Mouse (Mus musculus): ENCODE measurements around the gene Cdkl5.
"Not testable (repeated sequence)": the region's sequence is repeated elsewhere in the genome, so short reads cannot be mapped to it uniquely, and the experiment has no call there.

Cdkl5 gene

DNA sequence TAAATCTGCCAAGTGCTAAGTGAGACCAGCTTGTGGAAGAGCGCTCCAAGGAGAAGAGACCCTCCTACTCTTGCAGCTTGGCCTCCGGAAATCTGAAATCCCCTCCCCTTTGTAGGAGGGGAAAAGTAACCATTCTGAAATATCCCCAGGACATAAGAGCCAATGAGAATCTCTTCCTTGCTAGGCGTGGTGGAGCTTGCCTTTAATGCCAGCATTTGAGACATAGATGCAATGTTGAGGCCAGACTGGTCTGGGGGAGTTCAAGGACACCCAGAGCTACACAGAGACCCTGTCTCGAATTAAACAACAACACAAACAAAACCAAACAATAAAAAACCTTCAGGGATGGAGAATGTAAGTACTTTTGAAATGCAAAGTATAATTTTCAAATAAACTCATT, 87.6 kb downstream of the Cdkl5 start, which contains the start of gene Gja6:
TSS of gene Gja6 (minus strand) at position 101 of the 400 bp plus-strand sequence.
- peak; percentile 1 for DNase-seq (ENCODE audit: low read depth, low spot score)

GRCm38 (mm10) chrX:160906477-160906876, 88.0 kb downstream of the Cdkl5 start:
- DNase-seq (ENCODE audit: low read depth, low spot score) = no peak

- no peak for DNase-seq (ENCODE audit: low read depth, low spot score)
Measured at GRCm38 (mm10) chrX:160905913-160906312, 88.6 kb downstream of the Cdkl5 start.

DNA sequence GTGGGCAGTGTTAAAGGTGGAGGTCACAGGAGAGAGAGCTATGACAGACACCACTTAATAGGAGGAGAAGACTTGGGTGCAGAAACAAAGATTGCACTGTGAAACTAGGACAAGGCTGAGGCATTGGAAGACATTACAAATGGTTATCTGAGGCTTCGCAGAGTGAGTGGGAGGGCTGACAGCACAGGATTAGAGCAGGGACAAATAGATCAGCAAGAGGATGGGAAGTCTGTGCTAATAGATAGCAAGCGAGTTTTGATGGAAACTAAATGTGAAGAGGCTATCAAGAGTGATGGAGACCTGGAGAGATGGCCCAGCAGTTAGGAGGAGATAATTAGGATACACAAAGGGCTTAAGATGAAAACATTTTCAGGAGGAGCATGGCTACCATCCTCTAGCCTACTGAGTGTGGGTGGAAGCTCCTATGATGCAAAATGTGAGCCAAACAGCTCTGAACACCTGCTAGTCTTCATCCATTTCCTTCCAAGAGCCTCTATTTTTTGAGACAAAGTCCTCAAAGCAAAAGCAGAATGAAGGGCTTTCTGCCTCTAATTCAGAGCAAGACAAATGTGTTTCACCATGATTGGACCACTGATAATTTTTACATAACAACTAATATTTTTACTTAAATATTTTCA, 89.3 kb downstream of the Cdkl5 start:
- no peak for DNase-seq (ENCODE audit: low read depth, low spot score)

DNA sequence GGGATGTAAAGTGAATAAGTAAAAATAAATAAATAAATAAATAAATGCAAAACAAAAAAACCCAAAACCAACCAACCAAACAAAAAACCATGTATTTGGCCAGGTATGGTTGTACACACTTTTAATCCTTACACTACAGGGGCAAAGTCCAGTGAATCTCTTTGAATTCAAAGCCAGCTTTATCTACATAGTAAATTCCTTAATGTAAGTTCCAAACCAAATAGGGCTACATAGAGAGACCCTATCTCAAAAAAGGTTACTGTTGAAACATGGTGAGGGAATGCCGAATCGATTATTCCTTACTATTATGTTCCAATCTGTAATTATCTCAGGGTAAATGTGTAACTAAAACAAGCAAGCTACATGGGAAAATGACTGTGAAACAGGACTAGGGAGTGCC, 93.4 kb downstream of the Cdkl5 start:
- no peak for DNase-seq (ENCODE audit: low read depth, low spot score)

DNA sequence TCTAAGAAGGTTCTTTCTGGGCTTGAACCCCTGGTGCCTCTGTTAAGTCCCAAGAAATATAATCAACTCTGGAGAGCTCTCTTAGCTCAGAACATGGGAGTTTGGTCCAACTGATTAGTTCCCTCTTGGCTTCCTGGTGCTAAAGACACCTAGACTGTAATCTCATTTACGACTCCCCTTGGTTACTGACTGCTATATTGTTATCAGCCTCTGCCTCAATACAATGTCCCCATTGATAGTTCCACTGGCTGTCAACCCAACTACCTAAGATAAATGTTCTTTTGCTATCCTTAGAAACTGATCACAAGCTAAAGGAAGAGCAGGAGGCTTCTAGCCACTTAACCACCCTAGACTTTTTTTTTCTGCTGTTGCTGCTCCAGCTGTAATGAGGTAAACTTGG, 102.4 kb downstream of the Cdkl5 start:
- DNase-seq (ENCODE audit: low read depth, low spot score) = no peak

DNA sequence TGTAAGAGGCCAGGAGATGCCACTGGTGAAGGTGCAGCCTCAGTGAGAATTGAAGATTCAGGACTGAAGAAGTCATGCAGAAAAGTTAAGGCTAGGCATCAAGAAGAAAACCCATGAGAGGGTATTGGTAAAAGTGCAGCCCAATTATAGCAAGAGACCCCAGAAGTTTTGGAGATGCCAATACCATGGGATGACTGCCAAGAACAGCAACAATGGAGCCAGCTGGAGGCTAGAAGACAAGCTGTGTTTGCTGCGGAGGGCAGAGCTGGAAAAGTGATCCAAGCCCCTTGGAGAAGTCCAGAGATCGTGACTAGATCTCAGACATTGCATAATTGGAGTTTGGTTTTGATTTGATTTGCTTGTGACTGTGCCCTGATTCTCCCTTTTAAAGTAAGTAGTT, 108.2 kb downstream of the Cdkl5 start:
- DNase-seq (ENCODE audit: low read depth, low spot score) = no peak

- DNase-seq (ENCODE audit: low read depth, low spot score) = no peak
Measured at GRCm38 (mm10) chrX:160866576-160866975, 127.9 kb downstream of the Cdkl5 start.

- DNase-seq (ENCODE audit: low read depth, low spot score) = no peak
Measured at GRCm38 (mm10) chrX:160865022-160865421, 129.5 kb downstream of the Cdkl5 start.

GRCm38 (mm10) chrX:160863689-160864383, 130.7 kb downstream of the Cdkl5 start:
- DNase-seq (ENCODE audit: low read depth, low spot score) = no peak

- no peak for DNase-seq (ENCODE audit: low read depth, low spot score)
Measured at GRCm38 (mm10) chrX:160808226-160808625, 186.3 kb downstream of the Cdkl5 start.

GRCm38 (mm10) chrX:160804409-160805150, 189.9 kb downstream of the Cdkl5 start:
- DNase-seq (ENCODE audit: low read depth, low spot score) = no peak

GRCm38 (mm10) chrX:160794920-160795319, 199.6 kb downstream of the Cdkl5 start:
- no peak for DNase-seq (ENCODE audit: low read depth, low spot score)

DNA sequence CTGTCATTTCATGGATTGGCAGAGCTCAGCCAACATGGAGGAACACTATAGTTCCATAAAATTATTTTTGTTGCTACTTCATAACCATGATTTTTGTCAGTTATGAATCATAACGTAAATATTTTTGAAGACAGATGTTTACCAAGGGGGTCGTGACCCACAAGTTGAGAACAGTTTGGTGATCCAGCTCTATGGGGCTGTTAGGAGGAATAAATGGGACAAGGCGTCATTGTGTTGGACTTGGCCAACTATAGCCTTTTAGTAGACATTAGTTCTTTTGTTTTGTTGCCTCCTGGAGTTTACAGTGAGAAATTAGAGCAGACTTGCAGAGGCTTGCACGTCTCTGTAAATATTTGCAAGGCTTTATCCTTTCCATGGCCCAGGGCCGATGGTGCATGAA, 212.2 kb downstream of the Cdkl5 start:
- DNase-seq (ENCODE audit: low read depth, low spot score) = no peak

DNA sequence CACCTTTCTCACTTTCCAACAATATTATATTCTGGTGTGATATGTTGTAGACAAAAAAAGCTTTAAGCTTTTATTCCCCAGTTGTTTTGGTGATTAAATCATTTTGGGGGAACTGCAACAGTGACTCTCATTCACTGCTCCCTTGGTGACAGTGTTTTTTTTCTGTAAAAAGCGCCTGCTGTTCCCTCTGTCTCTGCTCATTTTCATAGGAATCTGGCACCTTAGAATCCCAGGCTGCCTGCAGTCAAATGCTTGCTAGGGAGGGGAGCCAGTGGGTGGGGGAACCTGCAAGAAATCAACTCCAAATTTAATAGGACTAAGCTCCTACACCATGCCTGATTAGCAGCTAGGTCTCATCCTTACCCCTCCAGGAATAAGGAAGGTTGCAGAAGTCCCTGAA, 221.5 kb downstream of the Cdkl5 start:
- DNase-seq (ENCODE audit: low read depth, low spot score) = no peak

DNA sequence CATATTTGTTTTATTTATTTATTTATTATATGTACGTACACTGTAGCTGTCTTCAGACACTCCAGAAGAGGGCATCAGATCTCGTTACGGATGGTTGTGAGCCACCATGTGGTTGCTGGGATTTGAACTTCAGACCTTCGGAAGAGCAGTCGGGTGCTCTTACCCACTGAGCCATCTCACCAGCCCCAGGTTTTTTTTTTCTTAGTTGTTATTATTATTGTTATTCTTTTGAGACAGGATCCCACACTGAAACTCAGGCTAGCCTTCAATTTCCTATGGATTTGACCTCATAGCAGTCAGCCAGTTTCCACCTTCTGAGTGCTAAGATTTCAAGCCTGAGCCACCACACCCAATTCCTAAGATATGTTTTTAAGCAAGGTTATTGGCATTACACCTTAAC, 224.9 kb downstream of the Cdkl5 start:
- not testable (repeated sequence) for DNase-seq (ENCODE audit: low read depth, low spot score)

DNA sequence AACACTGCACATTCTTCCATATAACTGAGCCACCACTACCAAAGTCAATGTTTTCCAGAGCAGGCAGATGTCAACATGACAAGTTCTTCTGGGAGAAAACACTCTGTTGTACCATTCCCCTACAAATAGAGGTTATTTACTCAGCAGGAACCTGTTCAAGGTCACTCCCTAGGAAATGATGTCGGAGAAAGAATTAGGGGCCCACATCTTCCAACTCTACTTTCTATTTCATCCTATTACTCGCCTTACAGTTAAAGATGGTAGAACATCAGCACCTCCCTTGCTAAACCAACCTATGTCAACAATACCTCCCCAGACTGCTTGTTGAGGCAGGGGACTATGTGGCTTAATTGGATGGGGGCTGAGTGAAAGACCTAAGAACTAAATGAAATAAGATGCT, 226.8 kb downstream of the Cdkl5 start, which contains the start of gene Rs1:
TSS of gene Rs1 (plus strand) at position 301 of the 400 bp plus-strand sequence.
- no peak for DNase-seq (ENCODE audit: low read depth, low spot score)

- peak; percentile 32 for DNase-seq (ENCODE audit: low read depth, low spot score)
Measured at GRCm38 (mm10) chrX:160766233-160766616, 228.3 kb downstream of the Cdkl5 start.

DNA sequence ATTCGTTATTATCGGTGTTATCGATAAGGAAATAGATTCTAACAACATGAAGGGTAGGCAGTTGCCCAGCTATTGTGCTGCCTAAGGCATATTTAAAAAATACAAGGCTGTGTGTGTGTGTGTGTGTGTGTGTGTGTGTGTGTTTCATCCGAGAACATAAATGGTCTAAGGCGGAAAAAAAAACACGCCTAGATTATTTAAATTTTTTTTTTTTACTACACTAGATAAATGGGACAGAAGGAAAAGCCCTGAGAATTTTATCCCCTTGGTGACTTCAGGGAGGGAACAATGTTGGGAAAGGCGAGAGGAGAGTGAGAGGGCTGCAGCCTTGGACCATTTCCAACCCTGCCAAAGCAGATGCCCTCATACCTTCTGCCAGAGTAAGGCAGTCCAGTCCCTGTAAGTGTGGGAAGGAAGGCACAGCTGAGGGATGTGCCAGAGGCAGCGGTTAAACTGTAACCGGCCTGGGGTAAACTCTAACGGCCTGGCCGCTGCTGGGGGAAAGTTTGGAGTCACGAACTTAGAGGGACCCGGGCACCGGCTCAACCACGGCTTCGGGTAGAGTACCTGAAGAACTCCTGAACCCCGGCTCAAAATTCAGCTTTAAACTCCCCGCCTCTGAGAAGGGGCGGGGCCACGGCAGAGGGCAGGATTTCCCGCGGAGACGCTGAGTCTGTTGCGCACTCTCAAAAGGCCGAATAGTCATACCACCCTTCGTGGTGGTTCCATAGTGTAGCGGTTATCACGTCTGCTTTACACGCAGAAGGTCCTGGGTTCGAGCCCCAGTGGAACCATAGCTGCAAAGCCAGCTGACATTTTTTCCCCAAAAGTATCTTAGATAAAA, 228.9 kb downstream of the Cdkl5 start:
- peak; percentile 73 for DNase-seq (ENCODE audit: low read depth, low spot score)

GRCm38 (mm10) chrX:160750808-160751207, 243.7 kb downstream of the Cdkl5 start:
- no peak for DNase-seq (ENCODE audit: low read depth, low spot score)

- no peak for DNase-seq (ENCODE audit: low read depth, low spot score)
Measured at GRCm38 (mm10) chrX:160748653-160749052, 245.9 kb downstream of the Cdkl5 start.

- no peak for DNase-seq (ENCODE audit: low read depth, low spot score)
Measured at GRCm38 (mm10) chrX:160745399-160745798, 249.1 kb downstream of the Cdkl5 start.
